Mouse (Mus musculus) mesoderm, embryonic 11.5 days (tissue): ENCODE measurements around the gene Gm5580.
"Not testable (repeated sequence)": the region's sequence is repeated elsewhere in the genome, so short reads cannot be mapped to it uniquely, and the experiment has no call there.

Experiments
- DNase-seq: peaks from one replicate; pipeline ENCODE4 v3.0.0-alpha.2; 2012; ENCODE audit warnings: low read depth, low spot score

The Gm5580 gene

DNA sequence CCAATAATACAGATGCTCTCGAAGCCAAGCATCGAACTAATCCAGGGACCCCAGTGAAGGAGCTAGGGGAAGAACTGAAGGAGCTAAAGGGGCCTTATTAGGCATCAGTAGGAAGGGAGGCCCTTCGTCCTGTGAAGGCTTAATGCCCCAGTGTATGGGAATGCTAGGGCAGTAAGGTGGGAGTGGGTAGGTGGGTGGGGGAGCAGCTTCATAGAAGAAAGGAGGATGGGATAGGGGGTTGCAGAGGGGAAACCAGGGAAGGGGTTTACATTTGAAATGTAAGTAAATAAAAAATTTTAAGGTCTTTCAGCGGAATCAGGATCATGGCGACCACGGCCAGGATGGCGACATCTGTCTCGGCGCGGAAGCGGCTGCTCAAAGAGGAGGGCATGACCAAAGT, at the start of gene Gm5580:
TSS of gene Gm5580 (plus strand) at position 301 of the 400 bp plus-strand sequence.
- not testable (repeated sequence) for DNase-seq

DNA sequence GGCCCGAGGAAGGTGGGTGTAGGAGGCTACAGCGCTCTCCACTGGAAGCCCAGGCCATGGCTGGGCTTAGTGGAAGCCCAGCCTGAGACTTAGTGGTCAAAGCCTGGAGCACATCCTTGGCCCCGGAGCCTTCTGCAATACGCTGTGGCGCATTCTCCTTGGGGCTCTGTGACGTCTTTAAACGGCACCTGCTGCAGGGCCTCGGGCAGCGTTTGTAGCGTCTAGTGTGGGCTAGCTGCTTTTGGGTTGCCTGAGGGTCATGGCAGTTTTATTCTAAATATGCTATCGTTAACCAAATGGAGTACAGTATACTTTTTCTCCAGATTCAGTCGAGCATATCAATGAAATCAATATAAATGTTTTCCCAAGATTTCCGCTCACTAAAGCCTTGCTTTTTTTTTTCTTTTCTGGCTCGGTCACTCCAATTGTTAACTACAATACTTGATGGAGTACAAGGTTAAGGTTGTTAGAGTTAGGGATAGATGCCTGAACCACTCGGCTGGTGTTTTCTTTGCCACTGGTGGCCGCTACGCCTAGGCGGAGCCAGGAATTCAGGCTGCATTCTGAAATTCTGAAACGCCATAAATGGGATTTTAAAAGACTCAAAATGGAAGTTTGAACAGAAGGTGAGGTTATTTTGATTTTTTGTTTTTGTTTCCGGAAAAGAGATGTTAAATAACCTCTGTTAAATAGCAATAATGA, 44.5 kb upstream of the Gm5580 start, which contains the start of gene Olfr212:
TSS of gene Olfr212 (plus strand) at position 215 of the 702 bp plus-strand sequence.
- not testable (repeated sequence) for DNase-seq

DNA sequence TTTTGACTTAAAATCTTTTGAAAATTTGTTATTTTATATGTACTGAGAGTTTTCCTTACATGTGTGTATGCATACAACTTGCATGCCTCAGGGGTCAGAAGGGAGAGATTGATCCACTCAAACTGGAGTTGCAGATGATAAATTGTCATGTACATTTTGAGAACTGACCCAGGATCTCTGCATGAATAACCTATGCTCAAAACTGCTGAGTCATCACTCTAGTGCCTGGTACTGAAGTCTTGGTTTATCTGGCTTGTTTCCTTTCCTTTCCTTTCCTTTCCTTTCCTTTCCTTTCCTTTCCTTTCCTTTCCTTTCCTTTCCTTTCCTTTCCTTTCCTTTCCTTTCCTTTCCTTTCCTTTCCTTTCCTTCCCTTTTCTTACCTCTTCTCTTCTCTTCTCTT, 36.1 kb upstream of the Gm5580 start:
- no peak for DNase-seq

DNA sequence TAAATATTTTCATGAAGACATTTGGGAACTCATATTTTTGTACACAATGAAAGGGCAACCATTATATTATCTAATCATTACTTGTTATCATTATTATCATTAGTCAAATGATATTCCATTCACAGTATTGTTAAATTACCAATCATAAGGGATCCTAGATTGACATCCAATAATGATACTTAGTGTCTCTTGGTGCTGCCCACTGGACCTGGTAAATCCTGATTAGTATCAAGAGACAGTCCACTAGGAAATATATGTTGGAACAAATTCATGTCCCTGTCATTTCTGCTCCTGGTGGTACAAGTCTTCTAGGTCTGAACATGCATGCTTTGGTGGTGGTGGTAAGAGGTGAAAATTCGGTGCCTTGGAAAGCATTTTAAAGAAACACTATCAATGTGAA, 12.8 kb upstream of the Gm5580 start, which contains the start of gene Olfr213:
TSS of gene Olfr213 (plus strand) at position 301 of the 400 bp plus-strand sequence.
- no peak for DNase-seq

DNA sequence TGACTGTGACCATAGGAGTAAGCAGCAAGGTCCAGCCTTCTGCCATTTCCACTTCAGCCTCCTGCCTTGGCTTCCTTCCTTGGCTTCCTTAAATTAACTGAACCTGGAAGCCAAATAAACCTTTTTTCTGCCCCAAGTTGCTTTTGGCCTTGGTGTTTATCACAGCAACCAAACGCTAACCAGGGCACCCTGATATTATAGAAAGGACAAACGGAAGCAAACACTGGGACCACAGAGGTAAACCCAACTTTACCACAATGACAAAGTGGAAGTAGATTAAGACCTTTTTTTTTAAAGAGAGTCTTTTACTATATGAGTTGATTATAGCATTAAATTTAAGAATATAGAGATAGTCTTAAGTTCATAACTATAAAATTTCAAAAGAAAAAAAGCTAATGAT, 8.4 kb upstream of the Gm5580 start:
- no peak for DNase-seq

DNA sequence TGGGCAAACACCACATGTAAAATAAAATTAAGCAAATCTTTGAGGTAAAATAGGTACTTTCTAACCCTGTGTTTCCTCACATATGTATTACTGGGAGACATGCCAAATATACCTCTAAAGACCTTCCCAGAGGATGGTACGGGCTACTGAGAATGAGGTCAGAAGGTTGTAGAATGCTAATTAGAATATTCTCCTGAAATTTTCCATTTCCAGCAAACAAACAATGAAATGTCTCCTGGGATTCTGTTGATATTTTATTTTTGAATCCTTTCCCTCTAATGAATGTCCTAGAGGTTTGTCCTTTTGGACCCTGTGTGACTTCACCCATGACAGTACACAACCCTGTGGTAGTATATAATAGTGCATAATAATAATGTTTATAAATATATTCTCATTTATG, 3.0 kb downstream of the Gm5580 start, which contains the start of gene Olfr214:
TSS of gene Olfr214 (plus strand) at position 301 of the 400 bp plus-strand sequence.
- no peak for DNase-seq

DNA sequence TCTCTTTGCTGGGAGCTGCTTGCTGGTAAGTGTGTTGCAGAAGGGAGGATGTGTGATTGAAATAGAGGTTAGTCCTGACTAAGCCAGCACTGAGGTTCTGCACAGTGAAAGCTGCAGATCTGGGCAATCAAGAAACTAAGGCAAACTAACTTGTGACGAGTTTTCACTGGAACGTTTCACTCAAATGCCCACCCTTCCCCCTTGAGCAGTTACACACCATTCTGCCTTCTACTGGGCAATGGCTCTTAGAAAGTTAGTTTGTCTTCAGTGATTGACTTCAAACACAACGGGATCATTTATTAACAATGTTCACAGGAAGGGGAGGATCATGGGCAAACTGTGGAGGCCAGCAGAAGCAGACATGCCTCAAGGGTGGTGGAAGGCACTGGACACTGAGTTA, 4.0 kb downstream of the Gm5580 start:
- no peak for DNase-seq

DNA sequence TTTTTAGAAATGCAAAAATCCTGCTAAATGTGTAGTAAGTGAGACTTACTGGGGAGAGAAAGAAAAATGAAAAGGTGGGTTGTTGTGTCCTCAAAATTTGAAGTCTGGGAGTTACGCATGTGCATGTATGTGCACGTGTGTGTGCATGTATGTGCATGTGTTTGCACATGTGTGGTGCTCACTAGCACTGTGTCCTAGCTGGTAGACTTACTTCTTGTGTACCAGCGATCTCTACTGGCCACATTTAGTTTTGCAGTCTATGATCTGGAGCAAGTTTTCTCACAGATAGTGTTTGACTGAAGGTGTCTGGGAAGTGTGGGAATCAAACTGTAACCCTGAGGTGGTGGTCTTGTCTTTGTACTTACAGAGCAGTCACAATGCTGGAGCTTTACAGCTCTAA, 18.9 kb downstream of the Gm5580 start:
- DNase-seq, result peak; percentile 60

DNA sequence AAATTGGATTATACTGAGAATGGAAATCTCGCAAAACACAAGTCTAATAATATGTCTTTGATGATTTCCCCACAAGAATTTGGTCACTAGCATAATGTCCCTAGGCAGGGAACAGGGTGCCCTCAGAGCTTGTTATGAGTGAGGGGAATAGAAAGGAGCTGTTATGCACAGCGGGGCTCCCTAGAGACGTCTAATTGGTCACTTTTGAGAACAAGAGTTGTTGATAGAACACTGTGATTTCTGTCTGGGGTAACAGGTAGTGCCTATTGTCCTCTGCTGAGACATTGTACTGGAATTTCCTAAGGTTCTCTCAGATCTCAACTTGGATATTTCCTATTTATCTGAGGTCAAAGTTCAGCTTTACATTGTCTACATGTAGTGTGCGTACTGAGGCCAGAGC, 33.2 kb downstream of the Gm5580 start, which contains the start of gene Olfr215:
TSS of gene Olfr215 (minus strand) at position 101 of the 400 bp plus-strand sequence.
- no peak for DNase-seq

DNA sequence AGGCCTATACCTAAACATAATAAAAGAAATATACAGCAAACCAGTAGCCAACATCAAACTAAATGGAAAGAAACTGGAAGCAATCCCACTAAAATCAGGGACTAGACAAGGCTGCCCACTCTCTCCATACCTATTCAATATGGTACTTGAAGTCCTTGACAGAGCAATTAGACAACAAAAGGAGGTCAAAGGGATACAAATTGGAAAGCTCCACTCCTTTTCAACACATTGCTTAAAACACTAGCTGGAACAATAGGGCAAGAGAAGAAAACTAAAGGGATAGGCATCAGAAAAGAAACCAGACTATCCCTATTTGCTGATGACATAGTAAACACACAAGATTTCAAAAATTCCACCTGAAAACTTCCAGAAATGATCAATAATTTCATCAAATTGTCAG, 50.0 kb downstream of the Gm5580 start:
- not testable (repeated sequence) for DNase-seq
